Mouse (Mus musculus): ENCODE measurements around the gene Rab3d. TPM values are rescaled to one million over a fixed set of nuclear protein-coding genes. Genes with fewer than 3 reads are reported as not detected.

Gene Rab3d
- polyA plus RNA-seq, 1 experiment from 2014 or later = 12.4 TPM

GRCm38 (mm10) chr9:21954635-21955034 lies 36.6 kb upstream of the Rab3d start:
- ATAC-seq (ENCODE audit: low FRiP score) = no peak
- peaks cover 23% of the 10 kb centered on the region for H3K4me1 ChIP-seq
- H3K27me3 ChIP-seq = peaks cover 8% of the 10 kb centered on the region
- H3K27ac ChIP-seq = no peak overlapping the region
- no peak overlapping the region for H3K9ac ChIP-seq
- H3K36me3 ChIP-seq (replicated peaks) = 0 out of 2 replicates have a peak, but pooled peaks cover 4% of the 10 kb centered on the region
- H3K4me3 ChIP-seq (replicated peaks) = no peak overlapping the region
- peak overlapping the region; percentile 65; the same call in 1 of the 2 replicates for H3K4me2 ChIP-seq
- WGBS = 76% methylated on average over 3 of the region's 3 CpGs
- H3K9me3 ChIP-seq = 0 out of 2 replicates have a peak, but pooled peaks cover 3% of the 10 kb centered on the region

- H3K4me1 ChIP-seq = peaks cover 23% of the 10 kb centered on the region
- 0 out of 2 replicates have a peak, but pooled peaks cover 3% of the 10 kb centered on the region for H3K9me3 ChIP-seq
- H3K9ac ChIP-seq = no peak overlapping the region
- no peak overlapping the region for H3K4me3 ChIP-seq (replicated peaks)
- no peak overlapping the region for H3K4me2 ChIP-seq
- peak; percentile 1; the same call in 1 of the 2 replicates for ATAC-seq (ENCODE audit: low FRiP score)
- peaks cover 9% of the 10 kb centered on the region for H3K27me3 ChIP-seq
- H3K36me3 ChIP-seq (replicated peaks) = 0 out of 2 replicates have a peak, but pooled peaks cover 4% of the 10 kb centered on the region
- 3% methylated on average over 3 of the region's 3 CpGs for WGBS
- H3K27ac ChIP-seq = peak overlapping the region; percentile 69; the same call in 1 of the 2 replicates
These were observed 35.6 kb upstream of the Rab3d start for GRCm38 (mm10) chr9:21953600-21953999.

DNA sequence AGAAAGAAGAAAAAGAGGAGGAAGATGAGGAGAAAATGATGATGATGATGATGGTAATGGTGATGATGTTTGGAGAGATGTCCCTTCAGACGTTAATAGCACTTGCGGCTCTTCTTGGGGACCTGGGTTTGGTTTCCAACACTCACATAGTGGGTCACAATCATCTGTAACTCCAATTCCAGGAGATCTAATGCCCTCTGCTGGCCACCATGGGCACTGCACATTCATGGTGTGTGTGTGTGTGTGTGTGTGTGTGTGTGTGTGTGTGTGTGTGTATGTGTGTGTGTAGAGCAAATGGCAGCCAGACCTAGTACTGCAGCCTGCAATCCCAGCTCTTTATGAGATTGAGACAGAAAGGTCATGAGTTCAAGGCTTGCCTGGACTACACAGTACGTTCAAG lies 34.0 kb upstream of the Rab3d start:
- Histone ChIP-seq H3K4me3 (replicated peaks) (no peak overlapping the region), H3K9ac (no peak overlapping the region), H3K36me3 (replicated peaks) (no peaks in the 10 kb centered on the region), H3K4me1 (peaks cover 31% of the 10 kb centered on the region), H3K4me2 (no peak overlapping the region), H3K27ac (no peak overlapping the region), H3K27me3 (peaks cover 23% of the 10 kb centered on the region), H3K9me3 (0 out of 2 replicates have a peak, but pooled peaks cover 3% of the 10 kb centered on the region)
- WGBS = 86% methylated on average over 3 of the region's 3 CpGs
- ATAC-seq (ENCODE audit: low FRiP score) = no peak

- H3K4me1 ChIP-seq = peaks cover 27% of the 10 kb centered on the region
- no peak overlapping the region for H3K4me3 ChIP-seq (replicated peaks)
- no peak for ATAC-seq (ENCODE audit: low FRiP score)
These were observed 32.3 kb upstream of the Rab3d start for GRCm38 (mm10) chr9:21950322-21950721.

DNA sequence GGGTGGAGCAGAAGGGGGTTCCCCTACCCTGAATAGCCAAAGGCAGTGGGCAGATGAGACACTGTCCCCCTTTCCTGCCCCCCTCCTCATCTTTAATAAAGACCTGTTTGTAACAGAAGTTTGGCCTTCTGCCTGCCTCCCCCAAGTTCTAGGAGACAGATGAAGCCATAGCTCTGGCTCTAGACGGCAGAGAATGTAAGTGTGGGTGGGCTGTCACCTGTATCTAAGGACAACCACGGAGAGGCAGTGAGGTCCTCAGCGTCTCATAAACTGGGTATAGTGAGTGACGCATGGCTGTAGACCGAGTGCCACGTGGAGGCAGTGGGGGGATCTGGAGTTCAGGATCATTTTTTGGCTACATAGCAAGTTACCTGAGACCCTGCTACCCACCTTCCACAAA lies 30.8 kb upstream of the Rab3d start:
- Histone ChIP-seq H3K4me3 (replicated peaks) (no peak overlapping the region), H3K9me3 (0 out of 2 replicates have a peak, but pooled peaks cover 3% of the 10 kb centered on the region), H3K4me2 (no peak overlapping the region), H3K4me1 (peaks cover 20% of the 10 kb centered on the region), H3K27ac (no peak overlapping the region), H3K27me3 (peaks cover 35% of the 10 kb centered on the region), H3K36me3 (replicated peaks) (no peaks in the 10 kb centered on the region), H3K9ac (no peak overlapping the region)
- no peak for ATAC-seq (ENCODE audit: low FRiP score)
- 74% methylated on average over 6 of the region's 6 CpGs for WGBS

More at GRCm38 (mm10) chr9:21950322-21950721, 32.3 kb upstream of the Rab3d start:
- no peak overlapping the region for H3K9ac ChIP-seq
- H3K9me3 ChIP-seq = 0 out of 2 replicates have a peak, but pooled peaks cover 3% of the 10 kb centered on the region
- H3K36me3 ChIP-seq (replicated peaks) = no peaks in the 10 kb centered on the region
- peaks cover 30% of the 10 kb centered on the region for H3K27me3 ChIP-seq
- WGBS = 18% methylated on average over 11 of the region's 11 CpGs
- no peak overlapping the region for H3K4me2 ChIP-seq
- no peak overlapping the region for H3K27ac ChIP-seq

- Histone ChIP-seq H3K27me3 (peaks cover 35% of the 10 kb centered on the region), H3K27ac (no peak overlapping the region), H3K9ac (no peak overlapping the region), H3K9me3 (0 out of 2 replicates have a peak, but pooled peaks cover 3% of the 10 kb centered on the region), H3K4me2 (no peak overlapping the region), H3K36me3 (replicated peaks) (no peaks in the 10 kb centered on the region), H3K4me1 (peaks cover 14% of the 10 kb centered on the region), H3K4me3 (replicated peaks) (no peak overlapping the region)
- no peak for ATAC-seq (ENCODE audit: low FRiP score)
- WGBS = 56% methylated on average over 8 of the region's 8 CpGs
These were observed 30.2 kb upstream of the Rab3d start for GRCm38 (mm10) chr9:21948146-21948545.

GRCm38 (mm10) chr9:21947540-21948130 lies 29.6 kb upstream of the Rab3d start:
- Histone ChIP-seq H3K27me3 (peaks cover 35% of the 10 kb centered on the region), H3K9ac (peak overlapping the region; percentile 17; the same call in 1 of the 2 replicates), H3K27ac (no peak overlapping the region), H3K36me3 (replicated peaks) (no peaks in the 10 kb centered on the region), H3K4me3 (replicated peaks) (0 out of 2 replicates have a peak overlapping the region, but pooled peaks have one; percentile 10), H3K4me1 (peaks cover 10% of the 10 kb centered on the region; the same call in 1 of the 2 replicates), H3K4me2 (peak overlapping the region; percentile 32), H3K9me3 (0 out of 2 replicates have a peak, but pooled peaks cover 3% of the 10 kb centered on the region)
- 5% methylated on average over 27 of the region's 28 CpGs for WGBS
- no peak for ATAC-seq (ENCODE audit: low FRiP score)

- Histone ChIP-seq H3K4me3 (replicated peaks) (no peak overlapping the region), H3K27me3 (peaks cover 32% of the 10 kb centered on the region), H3K4me1 (peaks cover 10% of the 10 kb centered on the region; the same call in 1 of the 2 replicates), H3K36me3 (replicated peaks) (peaks cover 14% of the 10 kb centered on the region), H3K27ac (no peak overlapping the region), H3K9ac (no peak overlapping the region), H3K4me2 (no peak overlapping the region), H3K9me3 (no peaks in the 10 kb centered on the region)
- 26% methylated on average over 23 of the region's 23 CpGs for WGBS
- ATAC-seq (ENCODE audit: low FRiP score) = no peak
These were observed 26.3 kb upstream of the Rab3d start for GRCm38 (mm10) chr9:21944267-21944666.

- Histone ChIP-seq H3K9ac (no peak overlapping the region), H3K36me3 (replicated peaks) (peaks cover 14% of the 10 kb centered on the region)
- ATAC-seq (ENCODE audit: low FRiP score) = no peak; the same call in 1 of the 2 replicates
These were observed 25.6 kb upstream of the Rab3d start for GRCm38 (mm10) chr9:21943638-21944037.

DNA sequence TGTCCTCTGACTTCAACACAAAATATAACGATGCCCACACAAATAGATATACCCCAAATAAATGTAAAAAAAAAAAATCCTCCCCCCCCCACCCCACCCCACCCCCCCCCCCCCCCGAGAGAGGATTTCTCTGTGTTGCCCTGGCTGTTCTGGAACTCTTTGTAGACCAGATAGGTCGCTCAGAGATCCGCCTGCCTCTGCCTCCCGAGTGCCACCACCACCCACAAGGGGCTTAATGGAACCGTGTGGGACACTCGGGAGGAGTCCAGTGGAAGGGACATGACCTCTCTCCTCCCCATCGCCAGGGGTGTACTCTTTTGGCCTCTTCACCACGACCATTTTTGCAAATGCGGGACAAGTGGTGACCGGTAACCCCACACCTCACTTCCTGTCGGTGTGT lies 25.1 kb upstream of the Rab3d start:
- ATAC-seq (ENCODE audit: low FRiP score) = no peak
- H3K9me3 ChIP-seq = no peaks in the 10 kb centered on the region
- H3K9ac ChIP-seq = no peak overlapping the region
- H3K27me3 ChIP-seq = peaks cover 20% of the 10 kb centered on the region
- H3K27ac ChIP-seq = no peak overlapping the region
- peaks cover 18% of the 10 kb centered on the region for H3K4me1 ChIP-seq
- H3K4me3 ChIP-seq (replicated peaks) = no peak overlapping the region
- peaks cover 14% of the 10 kb centered on the region for H3K36me3 ChIP-seq (replicated peaks)
- WGBS = 86% methylated on average over 11 of the region's 12 CpGs
- H3K4me2 ChIP-seq = no peak overlapping the region

More at GRCm38 (mm10) chr9:21943638-21944037, 25.6 kb upstream of the Rab3d start:
- peaks cover 26% of the 10 kb centered on the region for H3K27me3 ChIP-seq
- no peaks in the 10 kb centered on the region for H3K9me3 ChIP-seq
- H3K4me1 ChIP-seq = peaks cover 12% of the 10 kb centered on the region
- no peak overlapping the region for H3K4me2 ChIP-seq
- no peak overlapping the region for H3K27ac ChIP-seq
- H3K4me3 ChIP-seq (replicated peaks) = no peak overlapping the region
- 57% methylated on average over 12 of the region's 12 CpGs for WGBS

GRCm38 (mm10) chr9:21938234-21938855 lies 20.4 kb upstream of the Rab3d start:
- Histone ChIP-seq H3K27ac (no peak overlapping the region), H3K27me3 (peaks cover 3% of the 10 kb centered on the region; the same call in 1 of the 2 replicates), H3K9me3 (no peaks in the 10 kb centered on the region), H3K9ac (no peak overlapping the region), H3K4me1 (peaks cover 17% of the 10 kb centered on the region), H3K4me2 (peak overlapping the region; percentile 87), H3K4me3 (replicated peaks) (peak overlapping the region; percentile 68; the same call in 1 of the 2 replicates), H3K36me3 (replicated peaks) (peaks cover 14% of the 10 kb centered on the region)
- ATAC-seq (ENCODE audit: low FRiP score) = no peak
- 90% methylated on average over 4 of the region's 4 CpGs for WGBS

GRCm38 (mm10) chr9:21937711-21938175 lies 19.8 kb upstream of the Rab3d start:
- Histone ChIP-seq H3K27me3 (0 out of 2 replicates have a peak, but pooled peaks cover 4% of the 10 kb centered on the region), H3K9me3 (no peaks in the 10 kb centered on the region), H3K36me3 (replicated peaks) (peaks cover 14% of the 10 kb centered on the region), H3K4me1 (peaks cover 17% of the 10 kb centered on the region), H3K27ac (no peak overlapping the region), H3K4me2 (peak overlapping the region; percentile 87), H3K4me3 (replicated peaks) (peak overlapping the region; percentile 68), H3K9ac (peak overlapping the region; percentile 81; the same call in 1 of the 2 replicates)
- peak; percentile 12; the same call in 1 of the 2 replicates for ATAC-seq (ENCODE audit: low FRiP score)
- WGBS = 76% methylated on average over 4 of the region's 4 CpGs
